22 mouse cellular contexts compared by ENCODE assay signal in genomic region chr9:123978308-123978707, GRCm38 (mm10). TPM values are rescaled to one million over a fixed set of nuclear protein-coding genes. Genes with fewer than 3 reads are reported as not detected.
"Had no signal": no experiment of that assay in that cellular context is flagged by ENCODE, and none has a peak within 500 bp of the region (broad histone marks: within the 10 kb centered on the region; RNA-seq: fewer than 3 reads in every experiment).

Ccr1l1 (minus strand) TSS chr9:123978408.

- H3K27me3 ChIP-seq: neural tube, embryonic 13.5 days; neural tube, embryonic 15.5 days; stomach, embryonic 15.5 days had no signal

- DNase-seq: retina, postnatal 1 day; right cerebral cortex, adult 18-20 months; right cerebral cortex, postnatal 14 days; right cerebral cortex, postnatal 25 days; right cerebral cortex, postnatal 4 days; spleen, adult 18-20 months; thymus, adult 18-20 months; thymus, adult 2 months; thymus, postnatal 14 days; thymus, postnatal 25 days; thymus, postnatal 36 days; thymus, postnatal 4 days had no signal

- H3K4me2 ChIP-seq: neural tube, embryonic 13.5 days; neural tube, embryonic 15.5 days; stomach, embryonic 15.5 days had no signal

- H3K27ac ChIP-seq: neural tube, embryonic 13.5 days; neural tube, embryonic 15.5 days; stomach, embryonic 15.5 days; stomach, postnatal 0 days had no signal

- H3K9ac ChIP-seq: neural tube, embryonic 13.5 days; neural tube, embryonic 15.5 days; stomach, embryonic 15.5 days had no signal

- H3K9me3 ChIP-seq: neural tube, embryonic 13.5 days; neural tube, embryonic 15.5 days; stomach, embryonic 15.5 days had no signal

- H3K4me1 ChIP-seq: neural tube, embryonic 13.5 days; neural tube, embryonic 15.5 days; stomach, embryonic 15.5 days had no signal

- H3K36me3 ChIP-seq: neural tube, embryonic 13.5 days; neural tube, embryonic 15.5 days; stomach, embryonic 15.5 days had no signal

- H3K4me3 ChIP-seq: neural tube, embryonic 13.5 days; neural tube, embryonic 15.5 days; stomach, embryonic 15.5 days had no signal

RNA-seq across cellular contexts. Expression of gene Ccr1l1, which starts in this region (rescaled TPM):
- polyA plus RNA-seq: neural tube, embryonic 13.5 days; neural tube, embryonic 14.5 days; neural tube, embryonic 15.5 days; small intestine, adult 2 months; stomach, embryonic 14.5 days; stomach, embryonic 15.5 days; stomach, embryonic 16.5 days; stomach, postnatal 0 days; testis, adult 2 months; thymus, adult 2 months; thymus, postnatal 0 days had no signal
